Mouse (Mus musculus) CD4-positive naive resting alpha-beta T cell, adult 57 days (primary cell): Measurements from ENCODE around the gene Brms1l. TPM values are rescaled to one million over a fixed set of nuclear protein-coding genes. Genes with fewer than 3 reads are reported as not detected.

Experiments
- total RNA-seq: library from RNA; stranded (reverse); gene quantifications from one replicate; pipeline ENCODE4 v1.2.4, GENCODE M21; 2023

The Brms1l gene
- 32.3 TPM for total RNA-seq

DNA sequence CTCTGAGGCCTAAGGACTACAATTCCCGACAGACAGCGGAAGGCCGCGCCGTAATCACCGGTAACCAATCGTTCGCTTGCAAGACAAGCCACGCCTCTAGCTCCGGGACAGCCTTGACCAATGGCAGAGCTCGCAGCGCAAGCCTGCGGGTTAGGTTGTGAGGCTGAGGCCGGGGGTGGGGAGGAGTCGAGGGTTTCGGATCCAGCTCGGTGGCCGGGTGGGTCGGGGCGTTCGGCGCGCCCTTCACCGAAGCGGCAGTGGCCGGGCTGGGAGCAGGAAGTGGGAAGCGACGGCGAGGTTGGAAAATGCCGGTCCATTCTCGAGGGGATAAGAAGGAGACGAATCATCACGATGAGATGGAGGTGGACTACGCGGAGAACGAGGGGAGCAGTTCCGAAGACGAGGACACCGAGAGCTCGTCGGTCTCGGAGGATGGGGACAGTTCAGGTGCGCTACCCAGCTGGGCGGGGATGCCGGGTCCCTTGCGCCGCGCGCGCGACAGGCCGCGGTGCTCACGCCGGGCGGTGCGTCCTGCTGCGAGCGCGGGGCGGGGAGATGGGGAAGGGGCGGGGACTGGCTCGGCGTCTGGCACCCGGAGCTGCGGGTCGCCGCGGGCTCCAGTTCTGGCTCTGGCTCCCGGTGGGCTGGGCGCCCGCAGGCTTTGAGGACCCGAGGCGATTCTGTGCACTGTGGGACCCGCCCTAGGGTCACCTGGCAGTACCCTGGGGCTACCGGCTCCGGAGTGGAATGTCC, at the start of gene Brms1l:
TSS of gene Brms1l (plus strand) at position 126 of the 753 bp plus-strand sequence.

DNA sequence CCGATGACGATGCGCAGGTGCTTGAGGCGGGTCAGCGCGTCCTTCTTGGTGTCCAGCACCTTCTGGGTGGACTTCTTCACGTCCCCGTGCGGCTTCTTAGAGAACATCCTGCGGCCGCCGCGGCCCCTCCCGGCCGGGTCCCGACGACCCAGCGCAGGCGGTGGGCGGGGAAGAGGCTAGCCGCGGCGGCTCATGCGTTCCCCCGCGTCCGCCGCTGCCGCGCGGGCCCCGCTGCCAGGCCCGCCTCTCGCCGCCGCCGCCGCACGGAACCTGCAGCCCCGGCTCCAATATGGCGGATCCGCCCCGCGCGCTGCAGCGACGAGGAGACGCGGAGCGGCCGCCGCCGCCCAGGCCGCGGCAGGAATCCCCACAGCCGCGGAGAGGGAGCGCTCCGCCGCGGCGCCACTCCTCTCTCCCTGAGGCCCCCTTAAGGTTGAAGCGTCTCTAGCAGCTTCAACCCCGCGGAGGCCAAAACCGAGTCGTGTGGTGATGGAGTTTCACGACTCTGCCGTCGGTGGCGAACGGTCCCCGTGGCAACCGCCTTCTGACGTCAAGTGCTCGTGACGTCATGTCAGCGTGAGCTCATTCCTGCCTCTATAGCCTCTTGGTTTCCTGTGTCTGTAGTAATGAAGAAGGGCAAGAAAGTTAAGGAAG, 15.3 kb upstream of the Brms1l start, which contains the start of gene Ralgapa1:
TSS of gene Ralgapa1 (minus strand) at position 507 of the 654 bp plus-strand sequence.

Other genes starting within 250 kb of the Brms1l start
- gene Insm2, start 236.9 kb upstream of the Brms1l start, total RNA-seq: not detected
- 65.0 TPM for gene Ralgapa1, start 15.2 kb upstream of the Brms1l start, total RNA-seq